Mouse (Mus musculus) bone marrow, adult 2 months (tissue): Measurements from ENCODE around the gene Ciapin1.

ENCODE experiments used
- CTCF ChIP-seq: fragments of 200-500 bp; IDR thresholded peaks from 2 replicates; pipeline ENCODE4 v1.5.1; 2011; ENCODE audit warnings: low read length, control low read depth; ENCODE audit not compliant: control insufficient read depth, insufficient read depth
- POLR2A ChIP-seq: fragments of 200-500 bp; IDR thresholded peaks from 2 replicates; pipeline ENCODE4 v1.6.1; 2011; ENCODE audit warnings: low read depth, mild to moderate bottlenecking, control low read depth, low read length, borderline replicate concordance; ENCODE audit not compliant: control insufficient read depth

GRCm38 (mm10) chr8:94863897-94864673, 25.9 kb upstream of the Ciapin1 start:
- TF ChIP-seq CTCF (no peak), POLR2A (no peak)
